Mouse (Mus musculus): ENCODE results near the gene Iapp. TPM values are rescaled to one million over a fixed set of nuclear protein-coding genes. Genes with fewer than 3 reads are reported as not detected.

Gene Iapp
- total RNA-seq, 1 experiment from 2014 or later = not detected

Other genes with a start within 250 kb of the Iapp start
- not detected in 3 replicates for gene Slco1a6, start 89.9 kb upstream of the Iapp start, total RNA-seq (2017)
- gene Slco1a5, start 24.6 kb downstream of the Iapp start, total RNA-seq (2017) = not detected in 3 replicates
- gene Pyroxd1, start 47.2 kb downstream of the Iapp start, total RNA-seq (2017) = 22.0 to 38.2 TPM (median 30.7 TPM) in 3 replicates
- gene Recql, start 88.7 kb downstream of the Iapp start, total RNA-seq (2017) = 52.8 to 60.8 TPM (median 54.6 TPM) in 3 replicates
- gene Golt1b, start 88.8 kb downstream of the Iapp start, total RNA-seq (2017) = 18.7 to 31.3 TPM (median 30.3 TPM) in 3 replicates
- gene Spx, start 115.0 kb downstream of the Iapp start, total RNA-seq (2017) = 0.58 TPM in 1 of 3 replicates, not detected in the others
- not detected in 3 replicates for gene Gys2, start 174.7 kb downstream of the Iapp start, total RNA-seq (2017)
- 3.5 to 10.0 TPM (median 5.1 TPM) in 3 replicates for gene Ldhb, start 209.5 kb downstream of the Iapp start, total RNA-seq (2017)

Measured in monocyte, adult 5-6 weeks (primary cell).